Mouse (Mus musculus): ENCODE results near the gene B4galnt2. TPM values are rescaled to one million over a fixed set of nuclear protein-coding genes. Genes with fewer than 3 reads are reported as not detected.
"Not testable (repeated sequence)": the region's sequence is repeated elsewhere in the genome, so short reads cannot be mapped to it uniquely, and the experiment has no call there.

The B4galnt2 gene
- polyA plus RNA-seq, 1 experiment = 0.14 TPM

GRCm38 (mm10) chr11:95953313-95953712, 38.6 kb upstream of the B4galnt2 start:
- TF ChIP-seq USF1 (IDR thresholded peaks at IDR 0.05; ENCODE audit: low read depth) (no peak), MAX (IDR thresholded peaks at IDR 0.05; ENCODE audit: low read depth) (no peak), SRF (IDR thresholded peaks at IDR 0.05; ENCODE audit: control insufficient read depth, insufficient read length, low read depth) (no peak), E2F4 (IDR thresholded peaks at IDR 0.05; ENCODE audit: insufficient read depth) (no peak), MYOD1 (IDR thresholded peaks at IDR 0.05; ENCODE audit: control insufficient read depth in 1 of 3, insufficient read length in 2 of 3, low read depth in 2 of 3) (no peak), REST (IDR thresholded peaks at IDR 0.05; ENCODE audit: insufficient read depth, insufficient read length) (no peak), CEBPB (IDR thresholded peaks at IDR 0.05; ENCODE audit: insufficient read depth, poor library complexity, severe bottlenecking) (no peak), POLR2AphosphoS2 (IDR thresholded peaks at IDR 0.05; ENCODE audit: insufficient read length, low read depth) (no peak), TCF3 (IDR thresholded peaks at IDR 0.05; ENCODE audit: insufficient read length, low read depth) (no peak), TCF12 (IDR thresholded peaks at IDR 0.05; ENCODE audit: insufficient read depth, poor library complexity, severe bottlenecking) (no peak), POLR2A (IDR thresholded peaks at IDR 0.05; ENCODE audit: insufficient read length, low read depth) (no peak), MYOG (IDR thresholded peaks at IDR 0.05; ENCODE audit: control insufficient read depth in 1 of 3, insufficient read depth in 1 of 3, insufficient read length in 2 of 3, low read depth in 2 of 3) (no peak)
- H3K79me2 ChIP-seq (ENCODE audit: control insufficient read depth, insufficient read depth) = no peaks in the 10 kb centered on the region
- no peak overlapping the region for H3K4me3 ChIP-seq

GRCm38 (mm10) chr11:95945838-95946472, 31.3 kb upstream of the B4galnt2 start:
- no peak overlapping the region for H3K4me2 ChIP-seq (ENCODE audit: low read depth)
- H3K36me3 ChIP-seq (ENCODE audit: control insufficient read depth, insufficient read depth) = no peaks in the 10 kb centered on the region
- H3K27me3 ChIP-seq (ENCODE audit: control insufficient read depth, insufficient read depth, insufficient read length) = no peaks in the 10 kb centered on the region
- H3ac ChIP-seq (ENCODE audit: control insufficient read depth, insufficient read length) = no peak overlapping the region
- H3K4me3 ChIP-seq = no peak overlapping the region
- TF ChIP-seq MAX (IDR thresholded peaks at IDR 0.05; ENCODE audit: low read depth) (no peak), TCF12 (IDR thresholded peaks at IDR 0.05; ENCODE audit: insufficient read depth, poor library complexity, severe bottlenecking) (no peak), MYOD1 (IDR thresholded peaks at IDR 0.05; ENCODE audit: control insufficient read depth in 1 of 3, insufficient read length in 2 of 3, low read depth in 2 of 3) (no peak), USF1 (IDR thresholded peaks at IDR 0.05; ENCODE audit: low read depth) (no peak), TCF3 (IDR thresholded peaks at IDR 0.05; ENCODE audit: insufficient read length, low read depth) (no peak), CEBPB (IDR thresholded peaks at IDR 0.05; ENCODE audit: insufficient read depth, poor library complexity, severe bottlenecking) (no peak), SRF (IDR thresholded peaks at IDR 0.05; ENCODE audit: control insufficient read depth, insufficient read length, low read depth) (no peak), E2F4 (IDR thresholded peaks at IDR 0.05; ENCODE audit: insufficient read depth) (no peak), REST (IDR thresholded peaks at IDR 0.05; ENCODE audit: insufficient read depth, insufficient read length) (no peak), POLR2AphosphoS2 (IDR thresholded peaks at IDR 0.05; ENCODE audit: insufficient read length, low read depth) (no peak), POLR2A (IDR thresholded peaks at IDR 0.05; ENCODE audit: insufficient read length, low read depth) (no peak), MYOG (IDR thresholded peaks at IDR 0.05; ENCODE audit: control insufficient read depth in 1 of 3, insufficient read depth in 1 of 3, insufficient read length in 2 of 3, low read depth in 2 of 3) (no peak)
- H3K79me2 ChIP-seq (ENCODE audit: control insufficient read depth, insufficient read depth) = no peaks in the 10 kb centered on the region

More at GRCm38 (mm10) chr11:95953313-95953712, 38.6 kb upstream of the B4galnt2 start:
- Histone ChIP-seq H3K27me3 (ENCODE audit: control insufficient read depth, insufficient read depth, insufficient read length) (peaks cover 22% of the 10 kb centered on the region), H3ac (ENCODE audit: control insufficient read depth, insufficient read length) (no peak overlapping the region), H3K36me3 (ENCODE audit: control insufficient read depth, insufficient read depth) (no peaks in the 10 kb centered on the region), H3K4me2 (ENCODE audit: low read depth) (no peak overlapping the region)

GRCm38 (mm10) chr11:95939828-95940507, 25.3 kb upstream of the B4galnt2 start:
- no peak for TF ChIP-seq REST (IDR thresholded peaks at IDR 0.05; ENCODE audit: insufficient read depth, insufficient read length)
- TF ChIP-seq E2F4 (IDR thresholded peaks at IDR 0.05; ENCODE audit: insufficient read depth) = no peak
- no peak for TF ChIP-seq MAX (IDR thresholded peaks at IDR 0.05; ENCODE audit: low read depth)
- TF ChIP-seq CEBPB (IDR thresholded peaks at IDR 0.05; ENCODE audit: insufficient read depth, poor library complexity, severe bottlenecking) = no peak
- TF ChIP-seq TCF12 (IDR thresholded peaks at IDR 0.05; ENCODE audit: insufficient read depth, poor library complexity, severe bottlenecking) = no peak
- TF ChIP-seq POLR2AphosphoS2 (IDR thresholded peaks at IDR 0.05; ENCODE audit: insufficient read length, low read depth) = no peak
- TF ChIP-seq MYOD1 (IDR thresholded peaks at IDR 0.05; ENCODE audit: control insufficient read depth in 1 of 3, insufficient read length in 2 of 3, low read depth in 2 of 3) = no peak
- no peak for TF ChIP-seq SRF (IDR thresholded peaks at IDR 0.05; ENCODE audit: control insufficient read depth, insufficient read length, low read depth)
- no peak for TF ChIP-seq TCF3 (IDR thresholded peaks at IDR 0.05; ENCODE audit: insufficient read length, low read depth)
- TF ChIP-seq USF1 (IDR thresholded peaks at IDR 0.05; ENCODE audit: low read depth) = no peak
- TF ChIP-seq POLR2A (IDR thresholded peaks at IDR 0.05; ENCODE audit: insufficient read length, low read depth) = no peak
- no peak for TF ChIP-seq MYOG (IDR thresholded peaks at IDR 0.05; ENCODE audit: control insufficient read depth in 1 of 3, insufficient read depth in 1 of 3, insufficient read length in 2 of 3, low read depth in 2 of 3)
- H3ac ChIP-seq (ENCODE audit: control insufficient read depth, insufficient read length) = no peak overlapping the region
- H3K4me2 ChIP-seq (ENCODE audit: low read depth) = no peak overlapping the region

DNA sequence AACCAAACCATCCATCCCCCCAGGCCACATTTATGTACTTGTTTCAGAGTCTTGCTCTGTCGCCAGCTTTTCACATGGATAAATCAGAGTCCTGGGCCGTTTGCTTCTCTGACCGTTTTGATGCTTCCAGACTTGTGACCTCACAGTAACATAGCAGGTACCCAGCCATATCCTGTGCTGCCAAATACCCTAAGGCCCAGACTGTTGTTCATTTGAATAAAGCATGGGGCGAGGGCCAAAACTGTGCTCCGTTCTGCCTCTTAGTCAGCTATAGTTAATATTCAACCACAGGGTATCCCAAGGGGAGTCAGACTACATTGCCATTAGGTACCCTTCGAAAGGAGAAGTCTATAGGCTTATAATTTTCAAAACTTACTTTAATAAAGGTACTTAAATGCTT, 21.7 kb upstream of the B4galnt2 start:
- no peak overlapping the region for H3K4me3 ChIP-seq
- no peaks in the 10 kb centered on the region for H3K36me3 ChIP-seq (ENCODE audit: control insufficient read depth, insufficient read depth)
- no peaks in the 10 kb centered on the region for H3K79me2 ChIP-seq (ENCODE audit: control insufficient read depth, insufficient read depth)
- no peak for TF ChIP-seq E2F4 (IDR thresholded peaks at IDR 0.05; ENCODE audit: insufficient read depth)
- H3K4me2 ChIP-seq (ENCODE audit: low read depth) = no peak overlapping the region
- H3ac ChIP-seq (ENCODE audit: control insufficient read depth, insufficient read length) = no peak overlapping the region
- peaks cover 5% of the 10 kb centered on the region for H3K27me3 ChIP-seq (ENCODE audit: control insufficient read depth, insufficient read depth, insufficient read length)

More at GRCm38 (mm10) chr11:95939828-95940507, 25.3 kb upstream of the B4galnt2 start:
- Histone ChIP-seq H3K27me3 (ENCODE audit: control insufficient read depth, insufficient read depth, insufficient read length) (peaks cover 5% of the 10 kb centered on the region), H3K79me2 (ENCODE audit: control insufficient read depth, insufficient read depth) (no peaks in the 10 kb centered on the region), H3K4me3 (no peak overlapping the region), H3K36me3 (ENCODE audit: control insufficient read depth, insufficient read depth) (no peaks in the 10 kb centered on the region)

DNA sequence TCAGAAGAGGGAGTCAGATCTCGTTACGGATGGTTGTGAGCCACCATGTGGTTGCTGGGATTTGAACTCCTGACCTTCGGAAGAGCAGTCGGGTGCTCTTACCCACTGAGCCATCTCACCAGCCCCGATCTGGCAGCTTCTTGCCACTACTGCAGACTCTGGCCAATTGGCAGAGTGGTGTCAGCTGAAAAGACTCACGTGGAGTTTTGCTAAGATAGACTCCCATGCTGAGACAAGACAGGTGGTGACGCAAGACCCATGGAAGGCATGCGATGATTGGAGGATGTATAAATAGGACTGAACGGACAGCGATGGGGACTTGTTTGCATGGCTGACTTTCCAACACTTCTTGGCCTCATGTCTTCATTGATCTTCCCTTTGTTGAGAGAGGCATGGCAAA, 17.5 kb upstream of the B4galnt2 start:
- H3ac ChIP-seq (ENCODE audit: control insufficient read depth, insufficient read length); H3K79me2 ChIP-seq (ENCODE audit: control insufficient read depth, insufficient read depth); H3K4me2 ChIP-seq (ENCODE audit: low read depth); H3K36me3 ChIP-seq (ENCODE audit: control insufficient read depth, insufficient read depth); H3K27me3 ChIP-seq (ENCODE audit: control insufficient read depth, insufficient read depth, insufficient read length); H3K4me3 ChIP-seq: not testable (repeated sequence)

Measured in myocyte (in vitro differentiated cells).